Mouse (Mus musculus): Measurements from ENCODE around the gene Gm49384.
"Not testable (repeated sequence)": the region's sequence is repeated elsewhere in the genome, so short reads cannot be mapped to it uniquely, and the experiment has no call there.

Gene Gm49384

GRCm38 (mm10) chr12:69167656-69168460 lies 36.2 kb downstream of the Gm49384 start:
- DNase-seq (ENCODE audit: low spot score), result no peak

DNA sequence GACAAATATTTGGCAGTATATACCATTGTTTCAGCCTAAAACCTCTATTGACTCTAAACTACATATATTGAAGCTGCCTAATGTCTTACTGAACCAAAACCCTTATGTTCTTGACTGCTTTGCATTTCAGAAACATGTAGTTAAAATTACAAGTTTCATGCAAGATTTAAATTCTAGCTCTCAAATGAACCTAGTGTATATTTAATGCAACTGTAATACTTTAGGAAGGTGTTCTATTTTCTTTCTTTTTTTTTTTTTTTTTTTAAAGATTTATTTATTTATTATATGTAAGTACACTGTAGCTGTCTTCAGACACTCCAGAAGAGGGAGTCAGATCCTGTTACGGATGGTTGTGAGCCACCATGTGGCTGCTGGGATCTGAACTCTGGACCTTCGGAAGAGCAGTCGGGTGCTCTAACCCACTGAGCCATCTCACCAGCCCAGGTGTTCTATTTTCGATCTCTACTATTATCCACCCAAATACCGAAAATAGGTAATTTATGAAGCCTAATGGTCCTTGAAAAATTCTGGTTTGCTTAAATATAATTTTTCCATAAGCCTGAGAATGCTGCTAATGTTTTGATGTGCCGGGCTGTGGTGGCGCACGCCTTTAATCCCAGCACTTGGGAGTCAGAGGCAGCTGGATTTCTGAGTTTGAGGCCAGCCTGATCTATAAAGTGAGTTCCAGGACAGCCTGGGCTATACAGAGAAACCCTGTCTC lies 37.0 kb downstream of the Gm49384 start:
- not testable (repeated sequence) for DNase-seq (ENCODE audit: low spot score)

GRCm38 (mm10) chr12:69164904-69165303 lies 39.2 kb downstream of the Gm49384 start:
- DNase-seq (ENCODE audit: low spot score), result no peak

GRCm38 (mm10) chr12:69163586-69163985 lies 40.5 kb downstream of the Gm49384 start:
- not testable (repeated sequence) for DNase-seq (ENCODE audit: low spot score)

DNA sequence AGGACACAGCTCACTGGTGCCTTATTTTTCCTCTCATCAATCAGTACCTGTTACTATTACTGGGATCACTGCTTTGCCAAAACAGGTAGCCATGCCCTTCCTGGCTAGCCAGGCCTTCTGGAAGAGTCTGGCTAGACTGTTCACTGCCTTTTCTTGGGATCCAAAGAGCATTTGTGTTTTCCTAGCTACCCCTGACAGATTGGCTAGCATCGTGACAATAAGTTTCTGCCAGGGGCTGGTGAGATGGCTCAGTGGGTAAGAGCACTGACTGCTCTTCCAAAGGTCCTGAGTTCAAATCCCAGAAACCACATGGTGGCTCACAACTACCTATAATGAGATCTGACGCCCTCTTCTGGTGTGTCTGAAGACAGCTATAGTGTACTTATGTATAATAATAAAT lies 43.4 kb downstream of the Gm49384 start:
- not testable (repeated sequence) for DNase-seq (ENCODE audit: low spot score)

DNA sequence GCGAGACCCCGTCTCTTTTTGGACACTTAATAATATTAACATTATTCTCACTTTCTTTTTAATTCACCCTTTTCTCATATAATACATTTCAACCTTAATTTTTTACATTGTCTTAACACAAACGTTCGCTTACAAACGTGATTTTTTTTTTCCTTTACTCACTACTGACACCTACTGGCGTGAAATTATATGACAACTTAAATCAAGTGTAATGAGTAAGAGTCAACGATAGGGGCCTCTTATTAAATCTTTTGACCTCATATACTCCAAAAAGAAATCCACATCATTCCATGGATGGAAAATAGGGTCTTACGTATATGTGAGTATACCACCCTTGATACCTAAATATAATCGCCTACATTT lies 44.5 kb downstream of the Gm49384 start:
- no peak for DNase-seq (ENCODE audit: low spot score)

- peak; percentile 84 for DNase-seq (ENCODE audit: low spot score)
Measured at GRCm38 (mm10) chr12:69158765-69159577, 45.1 kb downstream of the Gm49384 start, which contains the start of gene Rps29. Rps29 (minus strand) TSS chr12:69159186.

DNA sequence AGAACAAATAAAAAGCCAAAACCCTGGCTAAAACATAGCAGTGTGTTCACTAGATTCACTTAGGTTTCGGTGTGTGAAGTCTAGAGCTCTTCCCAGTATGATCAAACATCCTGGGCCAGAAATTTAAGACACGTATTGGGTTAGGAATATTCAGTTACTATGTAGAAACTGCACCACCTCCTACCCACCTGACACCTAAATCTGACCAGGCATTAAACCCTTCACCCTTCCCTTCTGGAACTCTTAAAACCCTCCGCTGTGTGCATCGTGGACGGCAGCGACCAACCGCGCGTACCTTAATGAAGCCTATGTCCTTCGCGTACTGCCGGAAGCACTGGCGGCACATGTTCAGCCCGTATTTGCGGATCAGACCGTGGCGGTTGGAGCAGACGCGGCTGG lies 45.7 kb downstream of the Gm49384 start:
- no peak for DNase-seq (ENCODE audit: low spot score)

GRCm38 (mm10) chr12:69157107-69157506 lies 47.0 kb downstream of the Gm49384 start:
- DNase-seq (ENCODE audit: low spot score), result no peak

GRCm38 (mm10) chr12:69156436-69156835 lies 47.6 kb downstream of the Gm49384 start:
- no peak for DNase-seq (ENCODE audit: low spot score)

DNA sequence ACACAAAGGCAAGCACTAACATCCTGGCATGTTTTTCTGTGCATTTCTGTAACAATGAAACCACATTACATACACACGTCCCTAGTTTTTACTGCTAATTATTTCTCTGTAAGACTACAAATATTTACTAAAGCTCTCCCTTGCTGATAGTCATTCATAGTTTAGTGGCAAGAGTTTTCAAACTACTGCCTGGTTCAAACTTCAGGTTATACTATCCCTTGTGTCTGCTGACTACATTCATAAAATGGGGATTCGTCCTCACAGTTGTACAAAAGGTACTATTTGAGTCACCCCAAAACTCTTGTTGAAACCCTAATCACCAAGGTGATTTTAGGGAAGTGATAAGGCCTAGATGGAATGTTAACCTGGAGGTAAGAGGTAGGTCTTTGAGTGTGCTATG lies 48.1 kb downstream of the Gm49384 start:
- no peak for DNase-seq (ENCODE audit: low spot score)

DNA sequence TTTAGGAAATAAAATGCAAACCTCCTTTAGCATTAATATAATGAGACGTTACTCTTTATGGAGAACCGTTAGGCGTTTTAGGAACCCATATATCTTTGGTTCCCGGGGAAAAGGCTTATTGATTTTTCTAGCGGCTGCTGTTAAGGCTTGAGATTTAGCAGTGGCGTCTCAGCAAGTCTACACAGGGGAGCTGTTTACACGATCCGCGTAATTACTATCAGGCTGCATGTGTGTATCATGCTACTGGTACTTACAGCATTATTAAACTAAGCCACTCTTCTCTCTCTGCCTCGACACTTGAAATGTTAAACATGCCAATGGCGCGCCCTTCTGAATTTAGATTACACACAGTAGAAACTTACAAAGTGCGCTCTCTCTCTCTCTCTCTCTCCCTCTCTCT lies 54.0 kb downstream of the Gm49384 start:
- no peak for DNase-seq (ENCODE audit: low spot score)

DNA sequence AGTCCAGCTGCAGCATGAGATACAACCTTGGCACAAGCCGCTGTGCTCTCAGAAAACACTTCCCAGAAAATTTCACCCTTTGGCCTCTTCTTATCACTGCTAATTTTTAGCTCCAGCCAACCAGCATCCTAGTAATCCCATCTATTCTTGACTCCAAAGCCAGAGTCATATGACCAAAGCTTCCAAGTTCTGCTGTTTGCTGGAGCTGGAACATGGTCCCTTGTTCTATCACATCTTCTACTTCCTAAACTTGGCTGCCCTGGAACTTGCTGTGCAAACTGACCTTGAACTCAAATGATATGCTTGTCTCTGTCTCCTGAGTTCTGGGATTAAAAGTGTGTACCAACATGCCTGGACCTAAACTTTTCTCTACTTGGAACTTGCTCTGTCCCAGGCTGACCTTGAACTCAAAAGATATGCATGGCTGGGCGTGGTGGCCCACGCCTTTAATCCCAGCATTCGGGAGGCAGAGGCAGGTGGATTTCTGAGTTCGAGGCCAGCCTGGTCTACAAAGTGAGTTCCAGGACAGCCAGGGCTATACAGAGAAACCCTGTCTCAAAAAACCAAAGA lies 56.8 kb downstream of the Gm49384 start:
- no peak for DNase-seq (ENCODE audit: low spot score)

DNA sequence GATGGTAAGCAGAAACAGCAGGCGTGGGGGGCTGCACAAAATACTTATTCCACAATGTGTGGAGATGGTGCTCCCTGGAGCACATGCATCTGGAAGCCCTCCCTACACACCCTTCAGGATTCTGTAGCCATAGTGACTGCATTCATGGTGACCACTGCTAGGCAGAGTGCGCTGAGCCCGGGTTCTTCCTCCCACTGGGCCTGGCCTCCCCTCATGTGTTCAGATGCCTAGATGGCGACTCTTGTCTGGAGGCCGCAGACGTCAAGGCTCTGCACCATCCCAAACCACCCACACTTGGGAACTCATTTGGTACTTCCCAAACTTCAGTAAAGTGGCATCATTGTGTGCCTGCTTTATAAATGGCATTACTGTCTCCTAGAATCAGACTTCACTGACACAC lies 60.6 kb downstream of the Gm49384 start:
- no peak for DNase-seq (ENCODE audit: low spot score)

DNA sequence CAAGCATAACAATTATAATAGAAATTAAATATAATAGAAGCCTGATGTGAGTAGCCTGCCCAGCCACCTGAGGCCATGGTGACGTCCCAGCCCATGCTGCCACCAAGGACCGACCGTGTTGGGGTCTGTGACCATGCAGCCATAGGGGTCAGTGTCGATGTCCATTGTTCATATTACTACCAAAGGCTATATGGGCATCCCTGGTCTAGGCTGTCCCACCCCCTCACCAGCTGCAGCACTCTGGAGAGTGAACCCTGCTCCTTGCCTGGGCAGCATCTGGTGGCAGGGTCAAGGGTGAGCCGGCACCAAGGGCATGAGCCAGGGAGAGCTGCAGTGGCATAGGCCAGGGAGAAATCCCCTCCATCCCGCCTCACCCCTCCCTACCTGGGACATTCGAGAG lies 64.2 kb downstream of the Gm49384 start:
- no peak for DNase-seq (ENCODE audit: low spot score)

Measured in urinary bladder, postnatal 10 days (tissue).